Mouse (Mus musculus) kidney, embryonic 14.5 days (tissue): ENCODE data around the gene Mri1. TPM values are rescaled to one million over a fixed set of nuclear protein-coding genes. Genes with fewer than 3 reads are reported as not detected.
A peak's percentile ranks its signal among the peaks of the same experiment; 100 is the strongest.

Source experiments
- ATAC-seq: fragments of 200-750 bp; cut with Nextera tagmentation; 2 replicates; pipeline ENCODE4 v1.8.0; 2017; ENCODE audit warnings: moderate number of reproducible peaks, mild to moderate bottlenecking, moderate TSS enrichment, moderate library complexity; ENCODE audit not compliant: low FRiP score, low TSS enrichment
- H3K27ac ChIP-seq: fragments of 300-500 bp; sonication (generic); 2 replicates; pipeline ENCODE4 v1.5.1; 2014; ENCODE audit warnings: low read depth, mild to moderate bottlenecking, low read length, moderate library complexity, mixed read lengths
- H3K27me3 ChIP-seq: fragments of 300-500 bp; sonication (generic); 2 replicates; pipeline ENCODE4 v1.6.1; 2014; ENCODE audit warnings: mild to moderate bottlenecking, low read length; ENCODE audit not compliant: control insufficient read depth, insufficient read depth
- H3K36me3 ChIP-seq: fragments of 300-500 bp; sonication (generic); 2 replicates; pipeline ENCODE4 v1.6.1; 2014; ENCODE audit warnings: low read length, mixed read lengths; ENCODE audit not compliant: control insufficient read depth, insufficient read depth
- H3K4me1 ChIP-seq: fragments of 300-500 bp; sonication (generic); 2 replicates; pipeline ENCODE4 v1.6.1; 2014; ENCODE audit warnings: low read length, mixed read lengths; ENCODE audit not compliant: control insufficient read depth, insufficient read depth
- H3K4me2 ChIP-seq: fragments of 300-500 bp; sonication (generic); replicated peaks from 2 replicates; pipeline ENCODE4 v1.6.1; 2014; ENCODE audit warnings: low read depth, mild to moderate bottlenecking, low read length
- H3K4me3 ChIP-seq: fragments of 300-500 bp; sonication (generic); 2 replicates; pipeline ENCODE4 v1.5.1; 2014; ENCODE audit warnings: mild to moderate bottlenecking, low read length
- H3K9ac ChIP-seq: fragments of 300-500 bp; sonication (generic); 2 replicates; pipeline ENCODE4 v1.6.1; 2014; ENCODE audit warnings: low read depth, mild to moderate bottlenecking, low read length, moderate library complexity
- H3K9me3 ChIP-seq: fragments of 300-500 bp; sonication (generic); 2 replicates; pipeline ENCODE4 v1.6.1; 2016; ENCODE audit warnings: low read length; ENCODE audit not compliant: control insufficient read depth
- WGBS: fragments of 180-500 bp; shearing (Covaris S2); extraction: QIAGEN DNeasy Blood & Tissue Kit; methylation state at CpG from one replicate; pipeline ENCODE4 v1.1.7; 2014; 5-methylcytosine and 5-hydroxymethylcytosine counted together
- polyA plus RNA-seq: library from polyadenylated mRNA; unstranded; fragments of >200 nt; fragmentation: Nextera tagmentation; extraction: Ambion mirVana; gene quantifications from 2 replicates; pipeline ENCODE4 v1.2.1, GENCODE M21; 2014

The Mri1 gene
- polyA plus RNA-seq, 1 experiment from 2014 or later: 80.1 TPM

GRCm38 (mm10) chr8:84276447-84276846, 19.3 kb upstream of the Mri1 start:
- H3K27ac ChIP-seq: no peak overlapping the region
- no peak overlapping the region for H3K4me2 ChIP-seq
- H3K9me3 ChIP-seq: no peaks in the 10 kb centered on the region
- H3K4me3 ChIP-seq: no peak overlapping the region
- no peaks in the 10 kb centered on the region for H3K4me1 ChIP-seq
- H3K9ac ChIP-seq: no peak overlapping the region
- 65% methylated on average over 1 of the region's 1 CpGs for WGBS
- H3K27me3 ChIP-seq: no peaks in the 10 kb centered on the region
- no peaks in the 10 kb centered on the region for H3K36me3 ChIP-seq
- no peak for ATAC-seq

GRCm38 (mm10) chr8:84273968-84274367, 16.8 kb upstream of the Mri1 start:
- Histone ChIP-seq H3K9ac (no peak overlapping the region; the same call in 1 of the 2 replicates), H3K36me3 (no peaks in the 10 kb centered on the region), H3K27me3 (no peaks in the 10 kb centered on the region), H3K4me2 (no peak overlapping the region), H3K4me3 (no peak overlapping the region), H3K4me1 (peaks cover 4% of the 10 kb centered on the region; the same call in 1 of the 2 replicates), H3K27ac (no peak overlapping the region), H3K9me3 (no peaks in the 10 kb centered on the region)
- ATAC-seq: no peak
- 77% methylated on average over 3 of the region's 3 CpGs for WGBS

- Histone ChIP-seq H3K4me3 (no peak overlapping the region), H3K9me3 (no peaks in the 10 kb centered on the region), H3K27me3 (no peaks in the 10 kb centered on the region), H3K4me2 (no peak overlapping the region), H3K36me3 (no peaks in the 10 kb centered on the region), H3K9ac (no peak overlapping the region), H3K4me1 (peaks cover 4% of the 10 kb centered on the region; the same call in 1 of the 2 replicates), H3K27ac (no peak overlapping the region)
- 85% methylated on average over 4 of the region's 4 CpGs for WGBS
- ATAC-seq: no peak
Observed at GRCm38 (mm10) chr8:84272302-84272701, 15.2 kb upstream of the Mri1 start.

- Histone ChIP-seq H3K9me3 (no peaks in the 10 kb centered on the region), H3K27ac (no peak within 1 kb of the TSS), H3K36me3 (peaks cover 16% of the 10 kb centered on the region; the same call in 1 of the 2 replicates), H3K4me1 (peaks cover 4% of the 10 kb centered on the region; the same call in 1 of the 2 replicates), H3K4me3 (peak within 1 kb of the TSS; percentile 79), H3K9ac (peak within 1 kb of the TSS; percentile 78), H3K4me2 (peak within 1 kb of the TSS; percentile 74), H3K27me3 (no peaks in the 10 kb centered on the region)
- peak; percentile 100 for ATAC-seq
- under 1% methylated on average over 44 of the region's 44 CpGs for WGBS
Observed at GRCm38 (mm10) chr8:84269950-84270773, 13.0 kb upstream of the Mri1 start, which contains the start of gene Ccdc130. Gene Ccdc130, minus strand, starts transcription at chr8:84270380.

GRCm38 (mm10) chr8:84261098-84261497, 4.0 kb upstream of the Mri1 start:
- peaks cover 72% of the 10 kb centered on the region for H3K36me3 ChIP-seq
- no peak overlapping the region for H3K27ac ChIP-seq
- no peak overlapping the region for H3K9ac ChIP-seq
- H3K4me1 ChIP-seq: peaks cover 11% of the 10 kb centered on the region; the same call in 1 of the 2 replicates
- no peak for ATAC-seq
- WGBS: 92% methylated on average over 4 of the region's 4 CpGs
- no peak overlapping the region for H3K4me2 ChIP-seq
- no peak overlapping the region for H3K4me3 ChIP-seq
- no peaks in the 10 kb centered on the region for H3K9me3 ChIP-seq
- no peaks in the 10 kb centered on the region for H3K27me3 ChIP-seq

GRCm38 (mm10) chr8:84256458-84256821, 686 bp downstream of the Mri1 start:
- H3K27me3 ChIP-seq: no peaks in the 10 kb centered on the region
- peak overlapping the region; percentile 82 for H3K9ac ChIP-seq
- H3K27ac ChIP-seq: peak overlapping the region; percentile 93
- H3K9me3 ChIP-seq: no peaks in the 10 kb centered on the region
- H3K36me3 ChIP-seq: peaks cover 63% of the 10 kb centered on the region
- peak overlapping the region; percentile 68 for H3K4me3 ChIP-seq
- ATAC-seq: no peak; the same call in 1 of the 2 replicates
- 14% methylated on average over 6 of the region's 6 CpGs for WGBS
- H3K4me1 ChIP-seq: peaks cover 13% of the 10 kb centered on the region; the same call in 1 of the 2 replicates
- H3K4me2 ChIP-seq: peak overlapping the region; percentile 95

- Histone ChIP-seq H3K36me3 (peaks cover 66% of the 10 kb centered on the region), H3K27me3 (no peaks in the 10 kb centered on the region), H3K4me2 (peak overlapping the region; percentile 95), H3K9me3 (no peaks in the 10 kb centered on the region), H3K4me1 (peaks cover 13% of the 10 kb centered on the region; the same call in 1 of the 2 replicates), H3K9ac (peak overlapping the region; percentile 82; the same call in 1 of the 2 replicates), H3K27ac (no peak overlapping the region), H3K4me3 (peak overlapping the region; percentile 68)
- ATAC-seq: no peak
- WGBS: 88% methylated on average over 3 of the region's 3 CpGs
Observed at GRCm38 (mm10) chr8:84255858-84256257, 1.3 kb downstream of the Mri1 start.

GRCm38 (mm10) chr8:84249257-84250170, 7.6 kb downstream of the Mri1 start, which contains the start of gene D8Ertd738e:
Gene D8Ertd738e, minus strand, starts transcription at chr8:84249719.
- peak within 1 kb of the TSS; percentile 65 for H3K4me2 ChIP-seq
- WGBS: 4% methylated on average over 52 of the region's 52 CpGs
- 0 out of 2 replicates have a peak, but pooled peaks cover 3% of the 10 kb centered on the region for H3K4me1 ChIP-seq
- H3K4me3 ChIP-seq: peak within 1 kb of the TSS; percentile 89
- H3K36me3 ChIP-seq: peaks cover 68% of the 10 kb centered on the region
- H3K27me3 ChIP-seq: no peaks in the 10 kb centered on the region
- peak within 1 kb of the TSS; percentile 92 for H3K9ac ChIP-seq
- ATAC-seq: peak; percentile 92
- peak within 1 kb of the TSS; percentile 73 for H3K27ac ChIP-seq
- no peaks in the 10 kb centered on the region for H3K9me3 ChIP-seq
